Mouse (Mus musculus) left cerebral cortex, postnatal 36 days (tissue): ENCODE data around the gene Kng2. TPM values are rescaled to one million over a fixed set of nuclear protein-coding genes. Genes with fewer than 3 reads are reported as not detected.
"Not testable (repeated sequence)": the region's sequence is repeated elsewhere in the genome, so short reads cannot be mapped to it uniquely, and the experiment has no call there.

ENCODE experiments used
- DNase-seq, 2 experiments: peaks; one replicate each; pipeline ENCODE4 v3.0.0; 2021 to 2022; ENCODE audit warnings: low spot score in 2 of 2, mixed read lengths in 1 of 2
- intact Hi-C: fragments of 180-260 bp; cut with DNase I; formaldehyde crosslinking; loops from one replicate; pipeline ENCODE4 v1.15.1; 2025
- total RNA-seq, 2 experiments: library from RNA; stranded (reverse); gene quantifications; 2 replicates each; pipeline ENCODE4 v1.2.3; 2021

The Kng2 gene
- total RNA-seq, 2 experiments from 2014 or later: not detected

DNA sequence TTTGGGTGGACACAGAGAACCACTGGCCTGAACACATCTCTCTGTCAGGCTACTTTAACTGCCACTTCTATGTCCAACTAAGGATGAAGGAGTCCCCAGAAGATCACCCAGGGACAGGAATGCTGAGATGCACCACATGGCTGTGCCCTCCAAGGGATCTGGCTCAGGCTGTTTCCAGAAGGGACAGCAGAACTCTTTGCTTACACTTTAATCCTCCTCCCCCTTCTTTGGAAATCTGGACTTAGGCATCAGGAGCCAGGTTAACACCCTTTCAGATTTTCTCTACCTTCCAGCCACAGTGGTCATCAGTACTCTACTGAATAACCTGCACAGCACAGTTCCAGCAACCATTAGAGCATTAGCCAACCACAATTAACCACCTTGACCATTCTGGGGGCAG, 66.0 kb downstream of the Kng2 start:
- intact Hi-C loops: no loop called here
- DNase-seq: no peak

DNA sequence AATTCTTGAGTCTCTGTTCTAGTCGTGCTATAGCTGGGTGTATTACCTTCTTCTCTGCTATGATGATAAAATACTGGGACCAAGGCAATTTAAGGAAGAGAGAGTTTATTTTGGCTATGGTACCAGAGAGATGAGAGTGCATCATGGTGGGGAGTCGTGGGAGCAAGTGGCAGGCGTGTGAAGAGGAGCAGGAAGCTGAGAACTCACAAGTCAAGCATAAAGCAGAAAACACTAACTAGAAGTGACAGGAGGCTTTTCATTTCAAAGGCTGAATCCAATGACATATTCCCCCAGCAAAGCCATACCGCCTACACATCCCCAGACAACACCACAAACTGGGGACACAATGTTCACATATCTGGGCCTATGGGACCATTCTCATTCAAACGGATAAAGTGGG, 67.0 kb downstream of the Kng2 start:
- no peak for DNase-seq
- intact Hi-C loops: no loop called here

DNA sequence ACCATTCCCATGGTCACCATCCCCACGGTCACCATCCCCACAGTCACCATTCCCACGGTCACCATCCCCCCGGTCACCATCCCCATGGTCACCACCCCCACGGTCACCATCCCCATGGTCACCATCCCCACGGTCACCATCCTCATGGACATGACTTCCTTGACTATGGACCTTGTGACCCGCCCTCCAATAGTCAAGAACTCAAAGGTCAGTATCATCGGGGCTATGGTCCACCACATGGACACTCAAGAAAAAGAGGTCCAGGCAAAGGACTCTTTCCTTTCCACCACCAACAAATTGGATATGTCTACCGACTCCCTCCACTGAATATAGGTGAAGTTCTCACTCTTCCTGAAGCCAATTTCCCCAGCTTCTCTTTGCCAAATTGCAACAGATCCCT, 68.2 kb downstream of the Kng2 start:
- no peak for DNase-seq
- intact Hi-C loops: no loop called here

DNA sequence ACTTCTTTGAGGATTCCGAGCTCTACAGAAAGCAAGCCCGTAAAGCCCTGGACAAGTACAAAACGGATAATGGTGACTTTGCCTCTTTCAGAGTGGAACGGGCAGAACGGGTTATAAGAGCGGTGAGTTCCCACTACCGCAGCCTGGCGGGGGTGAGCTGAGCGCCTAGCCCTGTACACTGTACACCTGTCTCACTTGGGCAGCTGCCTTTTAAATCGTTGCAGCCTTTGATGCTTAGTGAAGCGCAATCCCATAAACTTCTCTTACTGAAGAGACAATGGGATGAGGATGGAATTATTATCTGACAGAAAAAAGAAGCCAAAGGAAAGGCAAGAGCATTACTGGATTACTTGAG, 73.2 kb downstream of the Kng2 start:
- DNase-seq: no peak
- intact Hi-C loops: no loop called here

DNA sequence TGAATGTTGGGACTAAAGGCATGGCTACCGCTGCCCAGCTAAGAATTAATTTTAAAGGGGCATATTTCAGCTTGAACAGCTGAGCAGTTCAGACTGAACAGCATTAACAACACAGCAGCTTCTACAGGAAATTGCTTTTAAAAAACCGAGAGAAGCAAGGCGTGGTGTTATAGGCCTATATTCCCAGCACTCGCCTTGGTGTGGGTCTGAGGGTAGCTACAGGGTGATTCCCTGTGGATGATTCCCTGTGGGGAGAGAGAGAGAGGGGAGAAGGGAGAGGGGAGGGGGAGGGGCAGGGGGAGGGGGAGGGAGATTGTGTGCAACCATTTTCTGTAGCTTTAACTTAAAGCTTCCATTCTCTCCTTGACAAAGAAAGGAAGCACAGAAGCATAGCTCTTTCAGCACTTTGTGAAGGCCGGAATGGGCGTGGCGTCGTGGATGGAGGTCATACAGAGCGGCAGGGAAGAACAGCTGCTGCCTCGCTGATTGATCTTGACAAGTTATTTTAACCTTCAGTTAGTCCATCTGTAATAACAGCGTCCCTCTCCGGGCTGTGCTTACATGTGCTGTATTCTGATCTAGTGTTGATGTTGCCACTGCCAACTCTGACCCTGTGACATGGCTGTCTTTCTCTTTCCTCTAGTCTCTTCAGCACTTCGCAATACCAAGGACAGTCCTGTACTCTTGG, 73.7 kb downstream of the Kng2 start:
- no peak for DNase-seq
- intact Hi-C loops: no loop called here

DNA sequence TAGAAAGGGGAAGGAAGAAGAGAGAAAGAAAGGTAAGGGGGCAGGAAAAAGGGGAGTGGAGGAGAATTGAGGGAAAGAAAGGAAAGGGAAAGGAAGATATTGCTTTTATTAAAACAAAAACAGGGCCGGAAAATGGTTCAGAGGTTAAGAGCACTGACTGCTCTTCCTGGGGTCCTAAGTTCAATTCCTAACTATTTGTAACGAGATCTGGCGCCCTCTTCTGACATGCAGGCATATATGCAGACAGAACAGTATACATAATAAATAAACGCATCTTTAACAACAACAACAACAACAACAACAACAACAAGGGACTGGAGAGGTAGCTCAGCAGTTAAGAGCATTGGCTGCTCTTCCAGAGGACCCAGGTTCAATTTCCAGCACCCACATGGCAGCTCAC, 76.2 kb downstream of the Kng2 start:
- no peak for DNase-seq
- intact Hi-C loops: no loop called here

DNA sequence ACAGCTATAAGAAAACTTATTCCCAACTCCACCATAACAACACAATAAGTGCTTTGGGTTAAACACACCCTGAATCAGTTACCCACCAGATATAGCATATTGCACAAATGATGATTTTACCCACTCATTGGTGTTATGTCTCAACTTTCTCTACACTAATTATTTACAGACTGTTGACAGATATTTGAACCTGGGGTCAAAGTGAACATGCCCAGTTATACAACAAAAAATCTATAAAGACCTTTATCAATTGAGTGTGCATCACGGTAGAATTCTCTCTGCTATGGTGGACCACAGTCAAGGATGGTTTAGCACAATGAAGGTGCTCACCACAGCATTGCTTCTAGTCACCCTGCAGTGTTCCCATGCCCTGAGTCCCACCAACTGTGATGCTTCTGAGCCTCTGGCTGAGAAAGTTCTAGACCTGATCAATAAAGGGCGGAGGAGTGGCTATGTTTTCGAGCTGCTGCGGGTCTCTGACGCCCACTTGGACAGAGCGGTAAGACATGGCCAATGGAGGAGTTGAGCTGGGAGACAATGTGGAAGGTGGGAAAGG, 78.4 kb downstream of the Kng2 start, which contains the start of gene Hrg:
Hrg (plus strand) TSS at position 233 of the 556 bp plus-strand sequence.
- intact Hi-C loops: no loop called here
- DNase-seq: no peak

DNA sequence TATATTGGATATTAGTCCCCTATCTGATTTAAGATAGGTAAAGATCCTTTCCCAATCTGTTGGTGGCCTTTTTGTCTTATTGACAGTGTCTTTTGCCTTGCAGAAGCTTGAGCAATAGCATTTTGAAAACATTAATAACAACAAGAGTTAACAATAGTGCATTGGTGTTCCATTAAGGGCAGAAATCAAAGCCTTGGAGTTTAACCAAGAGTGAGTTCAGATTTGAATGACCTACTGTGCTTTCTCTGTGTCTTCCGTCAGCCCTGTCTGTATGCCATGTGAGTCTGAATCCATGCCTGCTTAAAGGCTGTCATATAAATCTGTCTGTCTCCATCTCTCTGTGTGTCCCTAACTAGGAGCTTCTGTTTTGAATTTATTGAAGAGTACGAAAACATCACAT, 81.9 kb downstream of the Kng2 start:
- intact Hi-C loops: no loop called here
- no peak for DNase-seq

DNA sequence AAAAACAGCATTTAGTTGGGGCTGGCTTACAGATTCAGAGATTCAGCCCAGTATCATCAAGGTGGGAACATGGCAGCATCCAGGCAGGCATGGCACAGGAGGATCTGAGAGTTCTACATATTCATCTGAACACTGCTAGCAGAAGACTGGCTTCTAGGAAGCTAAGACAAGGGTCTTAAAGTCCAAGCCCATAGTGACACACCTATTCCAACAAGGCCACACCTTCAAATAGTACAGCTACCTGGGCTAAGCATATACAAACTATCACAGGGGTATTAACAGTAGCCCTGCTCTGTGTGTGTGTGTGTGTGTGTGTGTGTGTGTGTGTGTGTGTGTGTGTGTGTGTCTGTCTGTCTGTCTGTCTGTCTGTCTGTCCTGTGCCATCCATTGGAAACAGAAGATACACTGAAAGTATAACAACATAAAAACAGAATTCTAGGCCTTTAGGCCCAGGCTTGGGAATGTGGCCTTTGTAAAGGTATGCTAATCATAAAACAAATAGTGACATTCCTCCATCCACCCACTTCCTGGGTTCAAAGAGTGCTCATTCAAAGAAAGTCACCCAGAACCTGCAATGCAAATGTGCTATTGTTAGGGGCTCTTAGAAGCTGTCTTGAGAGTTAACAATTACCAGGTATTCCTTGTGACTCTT, 87.3 kb downstream of the Kng2 start:
- DNase-seq, intact Hi-C loops: not testable (repeated sequence)

DNA sequence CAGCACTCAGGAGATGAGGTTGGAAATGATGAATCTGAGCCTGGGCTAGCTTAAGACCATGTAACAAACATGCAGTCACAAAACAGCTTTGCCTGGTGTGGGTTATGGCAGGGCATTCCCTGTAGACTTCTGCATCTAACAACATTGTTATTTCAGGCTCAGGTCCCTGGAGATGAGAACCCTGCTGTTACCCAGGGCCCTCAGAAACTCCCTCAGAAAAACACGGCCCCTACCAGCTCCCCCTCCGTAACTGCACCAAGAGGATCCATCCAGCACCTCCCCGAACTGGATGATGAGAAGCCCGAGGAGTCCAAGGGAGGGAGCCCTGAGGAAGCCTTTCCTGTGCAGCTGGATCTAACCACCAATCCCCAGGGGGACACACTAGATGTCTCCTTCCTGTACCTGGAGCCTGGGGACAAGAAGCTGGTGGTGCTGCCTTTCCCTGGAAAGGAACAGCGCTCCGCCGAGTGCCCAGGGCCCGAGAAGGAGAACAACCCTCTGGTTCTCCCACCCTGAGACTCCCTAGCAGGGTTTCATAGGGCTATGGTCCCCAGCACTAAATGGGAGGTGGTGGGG, 90.1 kb downstream of the Kng2 start:
- intact Hi-C loops: no loop called here

DNA sequence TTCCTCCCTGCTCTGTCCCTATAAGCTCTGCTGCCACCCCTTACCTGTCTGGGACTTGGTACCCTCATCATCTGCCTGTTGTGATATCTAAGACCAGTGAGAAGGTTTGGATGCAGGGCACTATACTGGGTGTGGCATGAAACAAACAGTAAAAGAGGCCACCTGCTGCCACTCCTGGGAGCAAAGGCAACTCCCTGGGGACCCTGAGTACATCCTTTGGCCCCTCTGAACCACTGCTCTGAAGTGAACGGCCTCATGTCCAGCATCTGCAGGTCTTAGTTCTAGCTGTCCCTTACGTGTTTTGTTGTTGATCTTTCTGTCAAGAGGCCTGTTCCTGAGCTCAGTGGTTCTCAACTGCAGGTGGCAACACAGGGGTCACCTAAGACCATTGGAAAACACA, 90.7 kb downstream of the Kng2 start:
- intact Hi-C loops: no loop called here
- no peak for DNase-seq

More for the DNA sequence above, 90.1 kb downstream of the Kng2 start:
- no peak for DNase-seq

DNA sequence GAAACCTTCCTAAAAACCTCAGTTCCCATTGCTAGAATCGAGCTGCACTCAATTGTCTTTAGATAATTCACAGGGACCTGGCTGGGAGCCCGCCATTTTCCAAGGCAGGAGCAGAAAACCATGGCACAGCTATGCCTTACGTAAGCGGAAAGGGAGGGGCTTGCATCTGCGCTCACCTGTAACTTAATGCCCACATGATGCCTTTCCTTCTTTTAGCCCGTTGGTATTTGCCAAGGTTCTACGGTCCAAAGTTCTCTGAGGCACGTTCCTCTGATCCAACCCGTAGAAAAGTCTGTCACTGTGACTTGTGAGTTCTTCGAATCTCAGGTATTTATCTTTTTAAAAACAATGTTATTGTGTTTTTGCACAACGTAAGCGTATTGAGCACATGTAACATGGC, 91.7 kb downstream of the Kng2 start:
- intact Hi-C loops: no loop called here

More for the DNA sequence above, 91.7 kb downstream of the Kng2 start:
- no peak for DNase-seq

Other genes with a start within 250 kb of the Kng2 start
- gene Crygs, start 217.9 kb downstream of the Kng2 start, total RNA-seq: not detected
- 10 to 100 TPM; 13.8 to 16.3 TPM for gene Tbccd1, start 171.8 kb downstream of the Kng2 start, total RNA-seq
- gene Dnajb11, start 171.6 kb downstream of the Kng2 start, total RNA-seq: 10 to 100 TPM; 64.7 to 71.8 TPM
- not detected for gene Ahsg, start 138.2 kb downstream of the Kng2 start, total RNA-seq
- gene Fetub, start 111.1 kb downstream of the Kng2 start, total RNA-seq: not detected
- not detected for gene Hrg, start 78.4 kb downstream of the Kng2 start, total RNA-seq
- not detected for gene Kng1, start 28.4 kb upstream of the Kng2 start, total RNA-seq
- 100 to 1,000 TPM; 863 to 878 TPM for gene Eif4a2, start 78.0 kb upstream of the Kng2 start, total RNA-seq
- 1 to 10 TPM; 6.8 to 7.3 TPM for gene Rfc4, start 98.3 kb upstream of the Kng2 start, total RNA-seq
- gene Adipoq, start 117.1 kb upstream of the Kng2 start, total RNA-seq: not detected
- gene St6gal1, start 195.3 kb upstream of the Kng2 start, total RNA-seq: 10 to 100 TPM; 15.5 to 17.3 TPM